Mouse (Mus musculus): ENCODE results near the gene Ubiad1.

The Ubiad1 gene

GRCm38 (mm10) chr4:148404748-148405147, 39.8 kb downstream of the Ubiad1 start:
- DNase-seq (ENCODE audit: low spot score) = no peak

- no peak for DNase-seq (ENCODE audit: low spot score)
These were observed 41.2 kb downstream of the Ubiad1 start for GRCm38 (mm10) chr4:148403402-148403801.

GRCm38 (mm10) chr4:148399437-148400094, 45.0 kb downstream of the Ubiad1 start:
- no peak for DNase-seq (ENCODE audit: low spot score)

GRCm38 (mm10) chr4:148397531-148398287, 46.9 kb downstream of the Ubiad1 start:
- no peak for DNase-seq (ENCODE audit: low spot score)

- DNase-seq (ENCODE audit: low spot score) = no peak
These were observed 47.5 kb downstream of the Ubiad1 start for GRCm38 (mm10) chr4:148397113-148397512.

GRCm38 (mm10) chr4:148395875-148396274, 48.7 kb downstream of the Ubiad1 start:
- no peak for DNase-seq (ENCODE audit: low spot score)

GRCm38 (mm10) chr4:148395198-148395597, 49.4 kb downstream of the Ubiad1 start:
- DNase-seq (ENCODE audit: low spot score) = no peak

- no peak for DNase-seq (ENCODE audit: low spot score)
These were observed 52.8 kb downstream of the Ubiad1 start for GRCm38 (mm10) chr4:148391714-148392310.

- DNase-seq (ENCODE audit: low spot score) = no peak
These were observed 54.9 kb downstream of the Ubiad1 start for GRCm38 (mm10) chr4:148389635-148390034.

GRCm38 (mm10) chr4:148389047-148389446, 55.5 kb downstream of the Ubiad1 start:
- no peak for DNase-seq (ENCODE audit: low spot score)

GRCm38 (mm10) chr4:148385269-148385668, 59.3 kb downstream of the Ubiad1 start:
- DNase-seq (ENCODE audit: low spot score) = no peak

All from MN1 (cell line).